Mouse (Mus musculus): ENCODE data around the gene Xirp2. TPM values are rescaled to one million over a fixed set of nuclear protein-coding genes. Genes with fewer than 3 reads are reported as not detected.
A peak's percentile ranks its signal among the peaks of the same experiment; 100 is the strongest.
"Not testable (repeated sequence)": the region's sequence is repeated elsewhere in the genome, so short reads cannot be mapped to it uniquely, and the experiment has no call there.

The Xirp2 gene
- polyA plus RNA-seq (2012; ENCODE audit: insufficient read depth, low replicate concordance) = not detected in 2 replicates

GRCm38 (mm10) chr2:67445780-67446179 lies at the start of gene Xirp2:
Gene Xirp2 (plus strand): TSS chr2:67446002.
- Histone ChIP-seq H3K4me3 (replicated peaks) (no peak within 1 kb of the TSS), H3K9me3 (no peaks in the 10 kb centered on the region), H3K36me3 (replicated peaks; ENCODE audit: low read length) (no peaks in the 10 kb centered on the region), H3K4me1 (no peaks in the 10 kb centered on the region), H3K27me3 (replicated peaks) (no peaks in the 10 kb centered on the region)
- TF ChIP-seq GATA1 (IDR thresholded peaks at IDR 0.05; ENCODE audit: borderline replicate concordance, low read length) (no peak), FLI1 (IDR thresholded peaks at IDR 0.05; ENCODE audit: low read length) (no peak)

- H3K4me1 ChIP-seq; H3K9me3 ChIP-seq; H3K36me3 ChIP-seq (replicated peaks; ENCODE audit: low read length); H3K27me3 ChIP-seq (replicated peaks); H3K4me3 ChIP-seq (replicated peaks): not testable (repeated sequence)
Observed at GRCm38 (mm10) chr2:67413425-67413824, 32.4 kb upstream of the Xirp2 start, which contains the start of gene Gm21830. Gene Gm21830 (plus strand): TSS chr2:67413725.

- peaks cover 12% of the 10 kb centered on the region for H3K9me3 ChIP-seq
- no peaks in the 10 kb centered on the region for H3K36me3 ChIP-seq (replicated peaks; ENCODE audit: low read length)
- TF ChIP-seq FLI1 (IDR thresholded peaks at IDR 0.05; ENCODE audit: low read length) = no peak
- no peak for TF ChIP-seq GATA1 (IDR thresholded peaks at IDR 0.05; ENCODE audit: borderline replicate concordance, low read length)
- H3K4me1 ChIP-seq = no peaks in the 10 kb centered on the region
- H3K27me3 ChIP-seq (replicated peaks) = no peaks in the 10 kb centered on the region
- peak overlapping the region; percentile 54 for H3K4me3 ChIP-seq (replicated peaks)
Observed at GRCm38 (mm10) chr2:67420853-67421252, 24.9 kb upstream of the Xirp2 start.

GRCm38 (mm10) chr2:67422799-67423198 lies 23.0 kb upstream of the Xirp2 start:
- H3K9me3 ChIP-seq = peaks cover 12% of the 10 kb centered on the region
- H3K4me3 ChIP-seq (replicated peaks) = no peak overlapping the region
- no peaks in the 10 kb centered on the region for H3K4me1 ChIP-seq
- TF ChIP-seq GATA1 (IDR thresholded peaks at IDR 0.05; ENCODE audit: borderline replicate concordance, low read length) = no peak
- TF ChIP-seq FLI1 (IDR thresholded peaks at IDR 0.05; ENCODE audit: low read length) = no peak
- no peaks in the 10 kb centered on the region for H3K27me3 ChIP-seq (replicated peaks)
- no peaks in the 10 kb centered on the region for H3K36me3 ChIP-seq (replicated peaks; ENCODE audit: low read length)

- Histone ChIP-seq H3K27me3 (replicated peaks) (no peaks in the 10 kb centered on the region), H3K4me1 (no peaks in the 10 kb centered on the region), H3K36me3 (replicated peaks; ENCODE audit: low read length) (no peaks in the 10 kb centered on the region), H3K9me3 (no peaks in the 10 kb centered on the region), H3K4me3 (replicated peaks) (no peak within 1 kb of the TSS)
- TF ChIP-seq GATA1 (IDR thresholded peaks at IDR 0.05; ENCODE audit: borderline replicate concordance, low read length) (no peak), FLI1 (IDR thresholded peaks at IDR 0.05; ENCODE audit: low read length) (no peak)
Observed at GRCm38 (mm10) chr2:67433081-67433480, 12.7 kb upstream of the Xirp2 start, which contains the start of gene Gm26727. Gene Gm26727 (minus strand): TSS chr2:67433181.

- no peaks in the 10 kb centered on the region for H3K4me1 ChIP-seq
- TF ChIP-seq FLI1 (IDR thresholded peaks at IDR 0.05; ENCODE audit: low read length) (no peak), GATA1 (IDR thresholded peaks at IDR 0.05; ENCODE audit: borderline replicate concordance, low read length) (no peak)
- H3K27me3 ChIP-seq (replicated peaks) = no peaks in the 10 kb centered on the region
- no peaks in the 10 kb centered on the region for H3K36me3 ChIP-seq (replicated peaks; ENCODE audit: low read length)
- no peaks in the 10 kb centered on the region for H3K9me3 ChIP-seq
- H3K4me3 ChIP-seq (replicated peaks) = no peak overlapping the region
Observed at GRCm38 (mm10) chr2:67438309-67438708, 7.5 kb upstream of the Xirp2 start.

- no peaks in the 10 kb centered on the region for H3K27me3 ChIP-seq (replicated peaks)
- TF ChIP-seq GATA1 (IDR thresholded peaks at IDR 0.05; ENCODE audit: borderline replicate concordance, low read length) (no peak), FLI1 (IDR thresholded peaks at IDR 0.05; ENCODE audit: low read length) (no peak)
- no peak overlapping the region for H3K4me3 ChIP-seq (replicated peaks)
- no peaks in the 10 kb centered on the region for H3K4me1 ChIP-seq
- no peaks in the 10 kb centered on the region for H3K9me3 ChIP-seq
- H3K36me3 ChIP-seq (replicated peaks; ENCODE audit: low read length) = no peaks in the 10 kb centered on the region
Observed at GRCm38 (mm10) chr2:67446772-67447171, 970 bp downstream of the Xirp2 start.

GRCm38 (mm10) chr2:67447206-67447605 lies 1.4 kb downstream of the Xirp2 start:
- TF ChIP-seq FLI1 (IDR thresholded peaks at IDR 0.05; ENCODE audit: low read length) = no peak
- TF ChIP-seq GATA1 (IDR thresholded peaks at IDR 0.05; ENCODE audit: borderline replicate concordance, low read length) = no peak
- no peaks in the 10 kb centered on the region for H3K27me3 ChIP-seq (replicated peaks)
- no peaks in the 10 kb centered on the region for H3K36me3 ChIP-seq (replicated peaks; ENCODE audit: low read length)
- H3K4me1 ChIP-seq = no peaks in the 10 kb centered on the region
- no peak overlapping the region for H3K4me3 ChIP-seq (replicated peaks)
- no peaks in the 10 kb centered on the region for H3K9me3 ChIP-seq

GRCm38 (mm10) chr2:67460857-67461256 lies 15.1 kb downstream of the Xirp2 start:
- H3K4me1 ChIP-seq = no peaks in the 10 kb centered on the region

GRCm38 (mm10) chr2:67467036-67467435 lies 21.2 kb downstream of the Xirp2 start:
- Histone ChIP-seq H3K36me3 (replicated peaks; ENCODE audit: low read length) (no peaks in the 10 kb centered on the region), H3K27me3 (replicated peaks) (no peaks in the 10 kb centered on the region), H3K4me1 (no peaks in the 10 kb centered on the region), H3K9me3 (no peaks in the 10 kb centered on the region), H3K4me3 (replicated peaks) (no peak overlapping the region)
- no peak for TF ChIP-seq FLI1 (IDR thresholded peaks at IDR 0.05; ENCODE audit: low read length)
- no peak for TF ChIP-seq GATA1 (IDR thresholded peaks at IDR 0.05; ENCODE audit: borderline replicate concordance, low read length)

More at GRCm38 (mm10) chr2:67460857-67461256, 15.1 kb downstream of the Xirp2 start:
- Histone ChIP-seq H3K36me3 (replicated peaks; ENCODE audit: low read length) (no peaks in the 10 kb centered on the region), H3K9me3 (peaks cover 8% of the 10 kb centered on the region), H3K4me3 (replicated peaks) (no peak overlapping the region), H3K27me3 (replicated peaks) (no peaks in the 10 kb centered on the region)
- TF ChIP-seq GATA1 (IDR thresholded peaks at IDR 0.05; ENCODE audit: borderline replicate concordance, low read length) (no peak), FLI1 (IDR thresholded peaks at IDR 0.05; ENCODE audit: low read length) (no peak)

- H3K36me3 ChIP-seq (replicated peaks; ENCODE audit: low read length); H3K4me3 ChIP-seq (replicated peaks); H3K4me1 ChIP-seq; H3K9me3 ChIP-seq; H3K27me3 ChIP-seq (replicated peaks): not testable (repeated sequence)
Observed at GRCm38 (mm10) chr2:67470030-67470429, 24.2 kb downstream of the Xirp2 start.
